Mouse (Mus musculus): ENCODE measurements around the gene Plcxd2. TPM values are rescaled to one million over a fixed set of nuclear protein-coding genes. Genes with fewer than 3 reads are reported as not detected.
A peak's percentile ranks its signal among the peaks of the same experiment; 100 is the strongest.

Gene Plcxd2
- polyA plus RNA-seq (2014; fragmentation: Nextera tagmentation; extraction: Ambion mirVana) = 3.5 and 3.8 TPM in 2 replicates

DNA sequence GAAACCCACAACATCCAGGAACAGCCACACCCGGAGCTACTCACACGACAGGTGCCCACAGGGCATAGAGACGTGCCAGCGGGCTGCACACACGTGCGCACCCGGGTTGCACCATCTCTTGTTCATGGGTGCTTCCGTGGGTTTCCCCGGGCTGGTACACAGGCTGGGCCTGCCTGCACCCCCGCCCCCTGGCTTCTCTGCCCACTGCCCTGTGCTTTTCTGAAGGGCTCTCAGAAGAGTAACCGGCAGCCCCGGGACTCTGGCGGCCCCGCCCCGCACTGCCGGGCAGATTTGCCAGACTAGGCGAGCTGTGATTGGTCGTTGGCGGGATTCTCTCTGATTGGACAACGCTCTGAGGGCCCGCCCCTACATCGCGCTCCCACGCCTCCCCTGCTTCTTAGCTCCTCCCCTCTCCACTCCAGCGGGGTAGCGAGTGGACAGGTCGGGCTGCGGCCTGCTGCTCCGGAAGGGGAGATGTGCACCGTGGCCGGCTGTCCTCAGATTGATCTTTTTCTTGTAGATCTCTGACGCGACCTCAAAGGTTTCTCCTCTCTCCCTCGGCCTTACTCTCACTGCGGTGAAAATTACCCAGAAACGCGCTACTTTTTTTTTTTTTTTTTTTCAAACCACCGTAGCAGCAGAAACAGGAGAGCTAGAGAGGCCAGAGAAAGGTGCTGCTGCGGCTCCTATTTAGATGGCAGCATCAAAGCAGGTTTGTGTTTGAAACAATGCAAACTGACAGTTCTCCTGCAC, at the start of gene Plcxd2:
Plcxd2 (minus strand) TSS at position 66 of the 753 bp plus-strand sequence.
- peak within 1 kb of the TSS; percentile 63 for H3K4me3 ChIP-seq (ENCODE audit: low read depth, low read length)
- ATAC-seq (replicated peaks; ENCODE audit: low FRiP score) (peak; percentile 97), DNase-seq (ENCODE audit: low spot score) (peak; percentile 91)
- no peaks in the 10 kb centered on the region for H3K27me3 ChIP-seq (replicated peaks; ENCODE audit: control insufficient read depth, insufficient read depth, low read length)
- peak within 1 kb of the TSS; percentile 87 for H3K4me2 ChIP-seq
- peak within 1 kb of the TSS; percentile 69 for H3K27ac ChIP-seq (ENCODE audit: low read depth, low read length)
- 0 out of 2 replicates have a peak, but pooled peaks cover 2% of the 10 kb centered on the region for H3K4me1 ChIP-seq (replicated peaks; ENCODE audit: control insufficient read depth, insufficient read depth, low read length)
- H3K9me3 ChIP-seq (ENCODE audit: control insufficient read depth, low read length) = no peaks in the 10 kb centered on the region
- no peaks in the 10 kb centered on the region for H3K36me3 ChIP-seq (ENCODE audit: control insufficient read depth, insufficient read depth, low read length)
- H3K9ac ChIP-seq (ENCODE audit: low read depth, low read length) = peak within 1 kb of the TSS; percentile 68
- WGBS = under 1% methylated on average over 38 of the region's 39 CpGs

DNA sequence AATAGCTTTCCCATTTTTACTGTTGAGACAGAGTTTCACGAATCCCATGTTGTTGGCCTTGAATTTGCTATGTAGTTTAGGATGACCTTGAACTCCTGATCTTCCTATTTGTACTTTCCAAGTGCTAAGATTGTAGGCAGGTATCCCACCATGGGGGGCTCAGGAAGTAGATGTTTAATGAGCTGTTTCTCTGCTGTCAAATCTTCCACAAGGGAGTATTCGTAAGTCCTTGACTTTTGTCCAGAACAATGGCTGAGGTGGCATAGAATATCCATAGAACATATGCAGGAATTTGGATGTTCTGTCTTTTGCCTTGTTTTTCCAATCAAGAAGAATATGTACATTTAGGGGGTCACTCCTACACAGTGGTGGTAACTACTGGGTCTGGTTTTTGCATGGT, 36.9 kb upstream of the Plcxd2 start:
- DNase-seq (ENCODE audit: low spot score) = no peak
- ATAC-seq (replicated peaks; ENCODE audit: low FRiP score) = no peak
- 78% methylated on average over 2 of the region's 2 CpGs for WGBS
- Histone ChIP-seq H3K9ac (ENCODE audit: low read depth, low read length) (no peak overlapping the region), H3K4me2 (no peak overlapping the region), H3K4me1 (replicated peaks; ENCODE audit: control insufficient read depth, insufficient read depth, low read length) (no peaks in the 10 kb centered on the region), H3K36me3 (ENCODE audit: control insufficient read depth, insufficient read depth, low read length) (no peaks in the 10 kb centered on the region), H3K4me3 (ENCODE audit: low read depth, low read length) (no peak overlapping the region), H3K27me3 (replicated peaks; ENCODE audit: control insufficient read depth, insufficient read depth, low read length) (no peaks in the 10 kb centered on the region), H3K27ac (ENCODE audit: low read depth, low read length) (no peak overlapping the region), H3K9me3 (ENCODE audit: control insufficient read depth, low read length) (no peaks in the 10 kb centered on the region)

DNA sequence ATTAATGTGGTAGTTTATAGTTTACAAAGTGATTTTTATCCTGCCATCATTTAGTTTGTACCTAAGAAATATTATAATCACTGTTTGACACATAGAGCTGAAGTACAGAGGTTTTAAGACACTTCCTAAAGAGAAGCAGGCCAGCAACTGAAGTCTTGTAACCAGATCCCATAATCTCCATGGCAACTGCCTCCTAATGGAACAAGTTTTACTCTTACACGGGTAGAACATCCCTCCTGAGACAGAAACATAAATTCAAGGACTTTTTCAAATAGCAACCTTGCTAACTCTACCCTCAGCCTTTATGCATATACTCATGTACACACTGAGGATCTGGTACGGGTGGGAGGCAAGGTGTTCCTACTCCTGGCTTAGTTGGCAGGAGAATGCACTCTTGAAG, 26.2 kb upstream of the Plcxd2 start:
- no peak overlapping the region for H3K27ac ChIP-seq (ENCODE audit: low read depth, low read length)
- DNase-seq (ENCODE audit: low spot score) = no peak
- WGBS = 65% methylated on average over 2 of the region's 2 CpGs

DNA sequence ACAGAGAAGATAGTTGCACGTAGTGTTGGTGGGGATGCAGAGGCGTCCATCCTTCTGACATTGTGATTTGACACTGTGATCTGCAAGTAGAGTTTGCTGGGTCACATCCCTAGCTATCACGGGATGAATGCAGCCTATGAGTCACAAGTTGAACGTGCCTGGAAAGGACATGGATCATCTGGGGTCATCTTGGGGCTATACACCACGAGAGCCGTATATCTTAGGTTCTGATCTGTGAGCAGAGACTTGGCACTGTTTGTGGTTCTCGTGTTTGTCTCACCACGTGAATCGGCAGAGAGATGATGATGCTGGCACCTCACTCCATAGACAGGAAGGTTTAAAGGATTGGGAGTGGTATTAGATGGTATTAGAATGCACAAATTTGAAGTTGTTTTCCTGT, 23.9 kb upstream of the Plcxd2 start:
- no peaks in the 10 kb centered on the region for H3K36me3 ChIP-seq (ENCODE audit: control insufficient read depth, insufficient read depth, low read length)
- no peaks in the 10 kb centered on the region for H3K27me3 ChIP-seq (replicated peaks; ENCODE audit: control insufficient read depth, insufficient read depth, low read length)
- no peaks in the 10 kb centered on the region for H3K4me1 ChIP-seq (replicated peaks; ENCODE audit: control insufficient read depth, insufficient read depth, low read length)
- H3K9ac ChIP-seq (ENCODE audit: low read depth, low read length) = no peak overlapping the region
- ATAC-seq (replicated peaks; ENCODE audit: low FRiP score) (no peak), DNase-seq (ENCODE audit: low spot score) (no peak)
- no peak overlapping the region for H3K4me2 ChIP-seq
- no peaks in the 10 kb centered on the region for H3K9me3 ChIP-seq (ENCODE audit: control insufficient read depth, low read length)
- H3K27ac ChIP-seq (ENCODE audit: low read depth, low read length) = no peak overlapping the region
- no peak overlapping the region for H3K4me3 ChIP-seq (ENCODE audit: low read depth, low read length)
- WGBS = 62% methylated on average over 9 of the region's 9 CpGs

More for the DNA sequence above, 26.2 kb upstream of the Plcxd2 start:
- H3K36me3 ChIP-seq (ENCODE audit: control insufficient read depth, insufficient read depth, low read length) = no peaks in the 10 kb centered on the region
- no peaks in the 10 kb centered on the region for H3K4me1 ChIP-seq (replicated peaks; ENCODE audit: control insufficient read depth, insufficient read depth, low read length)
- ATAC-seq (replicated peaks; ENCODE audit: low FRiP score) = no peak
- H3K9me3 ChIP-seq (ENCODE audit: control insufficient read depth, low read length) = no peaks in the 10 kb centered on the region
- H3K4me3 ChIP-seq (ENCODE audit: low read depth, low read length) = no peak overlapping the region
- no peak overlapping the region for H3K4me2 ChIP-seq
- H3K27me3 ChIP-seq (replicated peaks; ENCODE audit: control insufficient read depth, insufficient read depth, low read length) = no peaks in the 10 kb centered on the region
- H3K9ac ChIP-seq (ENCODE audit: low read depth, low read length) = no peak overlapping the region

DNA sequence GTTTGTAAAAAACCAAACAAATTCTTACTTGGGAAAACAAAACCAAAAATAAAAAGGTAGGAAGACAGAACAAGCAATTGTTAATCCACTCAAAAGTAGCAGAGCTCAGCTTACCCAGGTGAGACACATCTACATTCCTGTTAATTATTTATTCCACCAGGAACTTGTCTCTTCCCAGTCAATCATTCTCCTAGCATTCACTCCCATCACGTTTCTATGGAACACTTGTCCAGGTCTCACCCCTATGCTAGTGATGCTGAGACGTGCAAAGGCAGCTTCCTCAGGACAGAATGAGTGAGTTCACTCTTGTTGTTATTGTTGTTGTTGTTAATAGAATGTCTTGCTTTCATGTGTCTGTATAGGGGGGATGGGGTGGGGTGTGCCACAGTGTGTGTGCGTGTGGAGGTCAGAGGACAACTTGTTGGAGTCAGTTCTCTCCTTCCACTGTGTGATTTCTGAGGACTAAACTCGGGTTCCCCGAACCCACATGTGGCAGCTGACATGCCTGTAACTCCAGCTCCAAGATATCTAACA, 13.0 kb upstream of the Plcxd2 start:
- no peak overlapping the region for H3K9ac ChIP-seq (ENCODE audit: low read depth, low read length)
- H3K36me3 ChIP-seq (ENCODE audit: control insufficient read depth, insufficient read depth, low read length) = no peaks in the 10 kb centered on the region
- H3K27ac ChIP-seq (ENCODE audit: low read depth, low read length) = no peak overlapping the region
- DNase-seq (ENCODE audit: low spot score) = no peak
- H3K27me3 ChIP-seq (replicated peaks; ENCODE audit: control insufficient read depth, insufficient read depth, low read length) = no peaks in the 10 kb centered on the region
- H3K4me1 ChIP-seq (replicated peaks; ENCODE audit: control insufficient read depth, insufficient read depth, low read length) = no peaks in the 10 kb centered on the region
- WGBS = 70% methylated on average over 5 of the region's 5 CpGs
- H3K9me3 ChIP-seq (ENCODE audit: control insufficient read depth, low read length) = no peaks in the 10 kb centered on the region
- H3K4me3 ChIP-seq (ENCODE audit: low read depth, low read length) = no peak overlapping the region
- ATAC-seq (replicated peaks; ENCODE audit: low FRiP score) = no peak
- H3K4me2 ChIP-seq = no peak overlapping the region

DNA sequence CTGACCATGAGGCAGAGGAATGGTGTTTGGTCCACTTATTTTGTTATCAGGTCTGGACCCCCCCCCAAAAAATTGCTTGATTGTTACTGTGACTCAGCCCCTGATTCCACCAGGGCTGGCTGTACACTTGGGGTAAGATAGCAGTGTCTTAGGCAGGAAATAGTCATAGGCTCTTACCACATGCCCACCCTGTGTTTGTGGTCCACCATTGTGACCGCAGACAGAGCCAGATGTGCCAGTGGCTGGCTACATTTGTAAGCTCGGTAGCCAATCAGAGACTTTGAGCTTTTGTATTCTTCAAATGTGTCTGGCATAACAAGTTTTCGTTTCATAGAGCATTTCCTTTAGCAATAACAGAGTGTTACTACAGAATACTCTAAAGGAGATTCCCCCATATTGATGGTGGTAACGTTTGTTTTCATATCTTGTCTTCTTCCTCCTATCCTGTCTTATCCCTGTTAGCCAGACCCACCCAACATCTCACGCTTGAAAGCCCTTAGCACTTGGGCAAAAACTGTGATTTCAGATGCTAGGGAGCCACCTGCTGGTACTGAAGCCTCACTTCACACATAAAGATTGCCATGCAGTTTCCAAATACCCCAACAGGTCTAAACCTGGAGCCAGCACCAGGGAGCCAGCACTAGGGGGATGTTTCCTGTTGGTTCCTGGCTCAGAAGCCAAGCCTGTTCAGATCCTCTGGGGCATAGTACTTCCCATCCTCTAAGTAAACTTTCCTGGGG, 12.3 kb upstream of the Plcxd2 start:
- H3K9me3 ChIP-seq (ENCODE audit: control insufficient read depth, low read length) = no peaks in the 10 kb centered on the region
- 33% methylated on average over 5 of the region's 5 CpGs for WGBS
- no peaks in the 10 kb centered on the region for H3K36me3 ChIP-seq (ENCODE audit: control insufficient read depth, insufficient read depth, low read length)
- H3K27ac ChIP-seq (ENCODE audit: low read depth, low read length) = no peak overlapping the region
- H3K4me1 ChIP-seq (replicated peaks; ENCODE audit: control insufficient read depth, insufficient read depth, low read length) = no peaks in the 10 kb centered on the region
- no peak overlapping the region for H3K4me3 ChIP-seq (ENCODE audit: low read depth, low read length)
- DNase-seq (ENCODE audit: low spot score) (no peak), ATAC-seq (replicated peaks; ENCODE audit: low FRiP score) (peak; percentile 62)
- H3K27me3 ChIP-seq (replicated peaks; ENCODE audit: control insufficient read depth, insufficient read depth, low read length) = no peaks in the 10 kb centered on the region
- H3K4me2 ChIP-seq = no peak overlapping the region
- H3K9ac ChIP-seq (ENCODE audit: low read depth, low read length) = no peak overlapping the region

DNA sequence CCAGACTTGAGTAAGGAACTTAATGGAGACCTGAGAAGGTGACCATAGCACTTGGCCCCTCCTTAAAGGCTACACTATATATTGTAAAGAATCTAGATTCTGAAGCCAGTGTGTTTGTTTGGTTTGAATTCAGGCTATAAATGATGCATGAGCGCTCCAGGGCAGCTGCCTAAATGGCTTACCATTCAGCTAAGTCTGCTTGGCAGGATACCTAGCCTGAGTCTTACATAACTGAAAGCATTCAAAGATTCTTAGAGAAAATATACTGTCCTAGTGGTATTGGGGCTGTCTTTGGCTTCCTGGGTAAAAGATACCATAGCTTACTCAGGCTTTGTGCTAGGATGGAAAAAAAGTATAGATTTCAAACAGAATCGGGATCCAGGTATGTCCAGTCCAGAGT, 11.3 kb upstream of the Plcxd2 start:
- no peak overlapping the region for H3K27ac ChIP-seq (ENCODE audit: low read depth, low read length)
- H3K4me1 ChIP-seq (replicated peaks; ENCODE audit: control insufficient read depth, insufficient read depth, low read length) = no peaks in the 10 kb centered on the region
- 85% methylated on average over 2 of the region's 2 CpGs for WGBS
- no peaks in the 10 kb centered on the region for H3K9me3 ChIP-seq (ENCODE audit: control insufficient read depth, low read length)
- no peaks in the 10 kb centered on the region for H3K27me3 ChIP-seq (replicated peaks; ENCODE audit: control insufficient read depth, insufficient read depth, low read length)
- no peak overlapping the region for H3K4me3 ChIP-seq (ENCODE audit: low read depth, low read length)
- ATAC-seq (replicated peaks; ENCODE audit: low FRiP score) (no peak), DNase-seq (ENCODE audit: low spot score) (no peak)
- H3K4me2 ChIP-seq = no peak overlapping the region
- no peak overlapping the region for H3K9ac ChIP-seq (ENCODE audit: low read depth, low read length)
- no peaks in the 10 kb centered on the region for H3K36me3 ChIP-seq (ENCODE audit: control insufficient read depth, insufficient read depth, low read length)

DNA sequence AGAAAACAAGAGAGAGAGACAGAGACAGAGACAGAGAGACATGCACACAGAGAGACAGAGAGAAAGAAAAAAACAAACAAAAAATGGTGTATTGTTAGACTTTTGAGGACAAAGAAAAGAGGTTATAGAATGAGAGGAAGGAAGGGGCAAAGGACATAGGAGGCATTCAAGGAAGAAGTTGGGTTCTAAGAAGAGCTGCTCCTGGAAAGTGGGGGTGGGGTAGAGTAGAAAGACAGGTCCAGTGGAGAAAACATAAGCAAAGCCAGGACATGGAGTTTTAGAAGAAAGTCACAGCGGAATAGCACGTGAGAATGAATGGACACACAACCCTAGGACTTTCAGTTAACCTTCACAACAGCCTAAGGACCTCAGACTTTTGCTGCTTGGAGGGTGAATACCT, 10.4 kb upstream of the Plcxd2 start:
- 73% methylated on average over 2 of the region's 2 CpGs for WGBS
- no peak for DNase-seq (ENCODE audit: low spot score)

More for the DNA sequence above, 10.4 kb upstream of the Plcxd2 start:
- Histone ChIP-seq H3K36me3 (ENCODE audit: control insufficient read depth, insufficient read depth, low read length) (no peaks in the 10 kb centered on the region), H3K4me2 (no peak overlapping the region), H3K4me3 (ENCODE audit: low read depth, low read length) (no peak overlapping the region), H3K4me1 (replicated peaks; ENCODE audit: control insufficient read depth, insufficient read depth, low read length) (no peaks in the 10 kb centered on the region), H3K27me3 (replicated peaks; ENCODE audit: control insufficient read depth, insufficient read depth, low read length) (no peaks in the 10 kb centered on the region), H3K27ac (ENCODE audit: low read depth, low read length) (no peak overlapping the region), H3K9me3 (ENCODE audit: control insufficient read depth, low read length) (no peaks in the 10 kb centered on the region), H3K9ac (ENCODE audit: low read depth, low read length) (no peak overlapping the region)
- ATAC-seq (replicated peaks; ENCODE audit: low FRiP score) = no peak

Measured in liver, embryonic 11.5 days (tissue).